Mouse (Mus musculus) embryonic facial prominence, embryonic 14.5 days (tissue): ENCODE data around the gene Aox3. TPM values are rescaled to one million over a fixed set of nuclear protein-coding genes. Genes with fewer than 3 reads are reported as not detected.

Experiments used
- ATAC-seq: fragments of 200-750 bp; cut with Nextera tagmentation; 2 replicates; pipeline ENCODE4 v1.8.0; 2017; ENCODE audit warnings: low read depth, moderate number of reproducible peaks, moderate TSS enrichment
- DNase-seq: peaks from one replicate; pipeline ENCODE4 v3.0.0-alpha.2; 2015; ENCODE audit warnings: low spot score
- H3K27ac ChIP-seq: fragments of 300-500 bp; sonication (generic); replicated peaks from 2 replicates; pipeline ENCODE4 v1.5.1; 2014; ENCODE audit warnings: low read depth, mild to moderate bottlenecking, low read length, moderate library complexity
- H3K27me3 ChIP-seq: fragments of 300-500 bp; sonication (generic); replicated peaks from 2 replicates; pipeline ENCODE4 v1.6.1; 2014; ENCODE audit warnings: low read length; ENCODE audit not compliant: control insufficient read depth, insufficient read depth
- H3K36me3 ChIP-seq: fragments of 300-500 bp; sonication (generic); 2 replicates; pipeline ENCODE4 v1.6.1; 2014; ENCODE audit warnings: low read length, mixed read lengths; ENCODE audit not compliant: control insufficient read depth, insufficient read depth
- H3K4me1 ChIP-seq: fragments of 300-500 bp; sonication (generic); 2 replicates; pipeline ENCODE4 v1.6.1; 2014; ENCODE audit warnings: antibody characterized with exemption, low read length; ENCODE audit not compliant: control insufficient read depth, insufficient read depth
- H3K4me2 ChIP-seq: fragments of 300-500 bp; sonication (generic); 2 replicates; pipeline ENCODE4 v1.6.1; 2014; ENCODE audit warnings: low read depth, mild to moderate bottlenecking, low read length, moderate library complexity, mixed read lengths
- H3K4me3 ChIP-seq: fragments of 300-500 bp; sonication (generic); 2 replicates; pipeline ENCODE4 v1.5.1; 2014; ENCODE audit warnings: low read depth, mild to moderate bottlenecking, low read length
- H3K9ac ChIP-seq: fragments of 300-500 bp; sonication (generic); 2 replicates; pipeline ENCODE4 v1.6.1; 2014; ENCODE audit warnings: low read depth, mild to moderate bottlenecking, low read length, moderate library complexity, mixed read lengths
- H3K9me3 ChIP-seq: fragments of 300-500 bp; sonication (generic); 2 replicates; pipeline ENCODE4 v1.6.1; 2016; ENCODE audit warnings: low read length; ENCODE audit not compliant: control insufficient read depth
- WGBS: fragments of 180-500 bp; shearing (Covaris S2); extraction: QIAGEN DNeasy Blood & Tissue Kit; methylation state at CpG from one replicate; pipeline ENCODE4 v1.1.7; 2014; 5-methylcytosine and 5-hydroxymethylcytosine counted together
- polyA plus RNA-seq: library from polyadenylated mRNA; unstranded; fragments of >200 nt; fragmentation: Nextera tagmentation; extraction: Ambion mirVana; gene quantifications from 2 replicates; pipeline ENCODE4 v1.2.1, GENCODE M21; 2014

The Aox3 gene
- polyA plus RNA-seq, 1 experiment from 2014 or later, result 1.8 TPM

DNA sequence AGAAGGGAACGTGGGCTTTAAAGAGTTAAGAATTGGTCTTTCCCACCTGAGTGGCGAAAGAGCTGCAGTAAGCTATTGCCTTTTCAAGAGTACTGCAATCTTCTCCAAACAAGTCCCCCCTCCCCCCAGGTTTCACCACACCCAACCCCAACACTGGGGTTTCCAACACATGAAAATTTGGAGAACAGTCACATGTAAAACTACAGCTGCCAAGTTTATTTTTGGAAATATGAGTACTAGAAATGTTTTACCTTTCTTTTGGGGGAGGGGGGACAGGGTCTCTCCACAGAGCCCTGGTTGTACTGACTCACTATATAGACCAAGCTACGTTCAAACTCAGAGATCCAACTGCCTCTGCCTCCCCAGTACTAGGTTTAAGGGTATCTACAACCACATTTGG lies 82.1 kb downstream of the Aox3 start:
- no peaks in the 10 kb centered on the region for H3K9me3 ChIP-seq
- peaks cover 6% of the 10 kb centered on the region; the same call in 1 of the 2 replicates for H3K4me1 ChIP-seq
- no peak overlapping the region for H3K4me3 ChIP-seq
- H3K27ac ChIP-seq, result no peak overlapping the region
- H3K4me2 ChIP-seq, result no peak overlapping the region
- 69% methylated on average over 3 of the region's 3 CpGs for WGBS
- H3K36me3 ChIP-seq, result no peaks in the 10 kb centered on the region
- no peaks in the 10 kb centered on the region for H3K27me3 ChIP-seq
- peak; percentile 12 for DNase-seq
- ATAC-seq, result no peak
- no peak overlapping the region for H3K9ac ChIP-seq

GRCm38 (mm10) chr1:58195541-58195940 lies 82.6 kb downstream of the Aox3 start:
- H3K4me3 ChIP-seq, result no peak overlapping the region
- 0 out of 2 replicates have a peak overlapping the region, but pooled peaks have one; percentile 20 for H3K4me2 ChIP-seq
- H3K27ac ChIP-seq, result no peak overlapping the region
- peaks cover 6% of the 10 kb centered on the region; the same call in 1 of the 2 replicates for H3K4me1 ChIP-seq
- DNase-seq (no peak), ATAC-seq (no peak)
- no peaks in the 10 kb centered on the region for H3K36me3 ChIP-seq
- H3K9ac ChIP-seq, result no peak overlapping the region
- no peaks in the 10 kb centered on the region for H3K27me3 ChIP-seq
- no peaks in the 10 kb centered on the region for H3K9me3 ChIP-seq
- WGBS, result 15% methylated on average over 10 of the region's 10 CpGs

- no peaks in the 10 kb centered on the region for H3K36me3 ChIP-seq
Observed at GRCm38 (mm10) chr1:58197023-58197422, 84.1 kb downstream of the Aox3 start.

GRCm38 (mm10) chr1:58198386-58198785 lies 85.5 kb downstream of the Aox3 start:
- Histone ChIP-seq H3K4me2 (no peak overlapping the region), H3K4me3 (no peak overlapping the region), H3K9me3 (no peaks in the 10 kb centered on the region), H3K27ac (no peak overlapping the region), H3K4me1 (peaks cover 6% of the 10 kb centered on the region; the same call in 1 of the 2 replicates), H3K9ac (no peak overlapping the region), H3K27me3 (no peaks in the 10 kb centered on the region), H3K36me3 (no peaks in the 10 kb centered on the region)
- ATAC-seq (no peak), DNase-seq (no peak)
- 66% methylated on average over 4 of the region's 4 CpGs for WGBS

More at GRCm38 (mm10) chr1:58197023-58197422, 84.1 kb downstream of the Aox3 start:
- H3K27me3 ChIP-seq, result no peaks in the 10 kb centered on the region
- H3K4me1 ChIP-seq, result peaks cover 6% of the 10 kb centered on the region; the same call in 1 of the 2 replicates
- 72% methylated on average over 9 of the region's 9 CpGs for WGBS
- no peaks in the 10 kb centered on the region for H3K9me3 ChIP-seq
- no peak overlapping the region for H3K9ac ChIP-seq
- DNase-seq (no peak), ATAC-seq (no peak)
- H3K4me2 ChIP-seq, result no peak overlapping the region
- no peak overlapping the region for H3K27ac ChIP-seq
- no peak overlapping the region for H3K4me3 ChIP-seq

- H3K36me3 ChIP-seq, result no peaks in the 10 kb centered on the region
- peak; percentile 79 for DNase-seq
- 0 out of 2 replicates have a peak, but pooled peaks cover 4% of the 10 kb centered on the region for H3K4me1 ChIP-seq
- H3K27ac ChIP-seq, result no peak within 1 kb of the TSS
- ATAC-seq, result 0 out of 2 replicates have a peak, but pooled peaks have one; percentile 55
- H3K9me3 ChIP-seq, result no peaks in the 10 kb centered on the region
- H3K27me3 ChIP-seq, result no peaks in the 10 kb centered on the region
- H3K4me3 ChIP-seq, result no peak within 1 kb of the TSS
- H3K4me2 ChIP-seq, result no peak within 1 kb of the TSS
- WGBS, result 67% methylated on average over 17 of the region's 17 CpGs
- no peak within 1 kb of the TSS for H3K9ac ChIP-seq
Observed at GRCm38 (mm10) chr1:58210203-58210602, 97.3 kb downstream of the Aox3 start, which contains the start of gene Aox4. Gene Aox4 (plus strand): TSS chr1:58210397.

DNA sequence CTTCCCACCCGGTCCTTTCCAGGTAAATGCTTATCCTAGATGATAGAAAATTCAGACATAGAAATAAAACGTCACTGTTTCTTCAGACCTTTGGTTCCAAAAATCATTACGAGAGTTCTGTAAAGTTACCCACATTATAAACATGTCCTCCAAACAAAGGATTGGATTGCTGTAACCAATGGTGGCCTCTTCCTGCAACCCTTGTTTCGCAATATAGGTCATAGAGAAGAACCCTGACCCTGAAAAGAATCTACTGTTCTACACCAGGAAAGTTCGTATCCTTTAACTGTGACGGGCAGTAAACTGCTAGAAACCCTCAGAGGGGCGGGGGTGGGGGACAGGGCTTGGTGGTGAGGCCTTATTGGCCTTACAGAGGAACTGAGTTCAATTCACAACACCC lies 99.9 kb downstream of the Aox3 start:
- WGBS, result 86% methylated on average over 7 of the region's 7 CpGs
- ATAC-seq (no peak), DNase-seq (no peak)
- Histone ChIP-seq H3K9me3 (no peaks in the 10 kb centered on the region), H3K4me2 (no peak overlapping the region), H3K36me3 (no peaks in the 10 kb centered on the region), H3K27ac (no peak overlapping the region), H3K4me3 (no peak overlapping the region), H3K9ac (no peak overlapping the region), H3K4me1 (0 out of 2 replicates have a peak, but pooled peaks cover 8% of the 10 kb centered on the region), H3K27me3 (no peaks in the 10 kb centered on the region)

DNA sequence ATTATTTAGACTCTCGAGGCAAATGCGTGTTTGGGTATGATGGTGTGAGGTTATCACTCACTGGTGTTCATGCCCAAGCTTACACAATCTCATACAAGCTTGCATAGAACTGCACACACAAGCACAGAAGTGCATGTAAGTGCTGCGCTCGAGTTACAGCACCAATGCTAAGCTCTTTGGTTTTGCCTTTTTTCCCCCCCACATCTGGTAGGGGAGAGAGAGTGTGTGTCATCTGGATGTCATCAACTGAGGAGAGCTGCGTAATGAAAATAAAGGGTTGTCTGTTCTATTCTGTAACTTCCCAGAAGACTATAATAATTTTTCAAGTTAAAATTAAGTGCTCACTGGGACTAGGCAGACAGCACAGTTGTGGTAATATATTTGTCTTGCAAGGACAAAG lies 100.9 kb downstream of the Aox3 start:
- Histone ChIP-seq H3K4me2 (no peak overlapping the region), H3K4me3 (no peak overlapping the region), H3K9me3 (no peaks in the 10 kb centered on the region), H3K27ac (no peak overlapping the region), H3K36me3 (no peaks in the 10 kb centered on the region), H3K4me1 (0 out of 2 replicates have a peak, but pooled peaks cover 8% of the 10 kb centered on the region), H3K27me3 (no peaks in the 10 kb centered on the region), H3K9ac (no peak overlapping the region)
- DNase-seq (peak; percentile 56), ATAC-seq (0 out of 2 replicates have a peak, but pooled peaks have one; percentile 45)
- WGBS, result 34% methylated on average over 5 of the region's 5 CpGs

DNA sequence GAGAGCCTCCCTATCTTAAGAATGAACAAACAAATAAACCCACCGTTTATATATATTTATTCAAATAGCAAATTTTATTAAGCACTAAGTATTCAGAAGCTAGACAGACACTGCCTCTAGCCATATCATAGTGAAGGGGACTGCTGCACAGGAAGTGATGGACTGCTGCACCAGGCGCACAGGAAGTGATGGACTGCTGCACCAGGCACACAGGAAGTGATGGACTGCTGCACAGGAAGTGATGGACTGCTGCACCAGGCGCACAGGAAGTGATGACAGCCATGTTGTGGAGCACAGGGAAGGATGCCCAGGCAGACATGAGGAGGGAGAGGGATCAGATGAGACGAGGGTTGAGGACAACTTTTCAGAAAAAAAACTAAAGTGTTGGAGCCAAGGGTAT lies 102.4 kb downstream of the Aox3 start:
- no peak for DNase-seq
- H3K36me3 ChIP-seq, result no peaks in the 10 kb centered on the region
- no peak overlapping the region for H3K4me2 ChIP-seq
- no peaks in the 10 kb centered on the region for H3K9me3 ChIP-seq
- no peak overlapping the region for H3K4me3 ChIP-seq
- no peak for ATAC-seq
- no peaks in the 10 kb centered on the region for H3K27me3 ChIP-seq
- 0 out of 2 replicates have a peak, but pooled peaks cover 8% of the 10 kb centered on the region for H3K4me1 ChIP-seq
- H3K9ac ChIP-seq, result no peak overlapping the region
- no peak overlapping the region for H3K27ac ChIP-seq
- 89% methylated on average over 4 of the region's 4 CpGs for WGBS

GRCm38 (mm10) chr1:58215956-58216532 lies 103.1 kb downstream of the Aox3 start:
- Histone ChIP-seq H3K4me1 (peaks cover 15% of the 10 kb centered on the region; the same call in 1 of the 2 replicates), H3K4me3 (no peak overlapping the region), H3K9me3 (no peaks in the 10 kb centered on the region), H3K9ac (no peak overlapping the region), H3K27ac (no peak overlapping the region), H3K27me3 (no peaks in the 10 kb centered on the region), H3K4me2 (no peak overlapping the region), H3K36me3 (no peaks in the 10 kb centered on the region)
- DNase-seq, result no peak
- 73% methylated on average over 7 of the region's 7 CpGs for WGBS
- ATAC-seq, result no peak
